Mouse (Mus musculus) retina, embryonic 14.5 days (tissue): Measurements from ENCODE around the gene Smurf2.

Experiments used
- DNase-seq: peaks from one replicate; pipeline ENCODE4 v3.0.0-alpha.2; 2015; ENCODE audit warnings: low spot score

Gene Smurf2

GRCm38 (mm10) chr11:106905707-106906106 lies 14.8 kb downstream of the Smurf2 start:
- DNase-seq, result no peak

- no peak for DNase-seq
Measured at GRCm38 (mm10) chr11:106899804-106900203, 20.7 kb downstream of the Smurf2 start.

- DNase-seq, result no peak
Measured at GRCm38 (mm10) chr11:106896561-106897168, 23.9 kb downstream of the Smurf2 start.

DNA sequence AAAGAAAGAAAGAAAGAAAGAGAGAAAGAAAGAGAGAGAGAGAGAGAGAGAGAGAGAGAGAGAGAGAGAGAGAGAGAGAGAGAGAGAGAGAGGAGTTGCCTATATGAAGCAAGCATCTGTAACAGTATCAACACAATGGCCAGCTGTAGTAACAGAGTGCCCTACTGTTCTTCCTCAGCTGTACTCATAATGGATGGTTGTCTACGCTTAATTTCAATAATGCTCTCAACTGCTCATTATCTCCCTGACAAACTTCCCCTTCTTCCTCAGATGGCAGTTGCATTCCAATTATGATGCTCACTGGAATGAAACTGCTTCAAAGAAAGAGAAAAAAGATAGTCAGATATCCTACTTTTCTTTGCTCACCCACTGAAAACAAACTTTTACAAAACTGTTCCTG lies 36.9 kb downstream of the Smurf2 start:
- peak; percentile 6 for DNase-seq

GRCm38 (mm10) chr11:106872650-106873049 lies 47.9 kb downstream of the Smurf2 start:
- no peak for DNase-seq

GRCm38 (mm10) chr11:106851438-106851837 lies 69.1 kb downstream of the Smurf2 start:
- peak; percentile 65 for DNase-seq

DNA sequence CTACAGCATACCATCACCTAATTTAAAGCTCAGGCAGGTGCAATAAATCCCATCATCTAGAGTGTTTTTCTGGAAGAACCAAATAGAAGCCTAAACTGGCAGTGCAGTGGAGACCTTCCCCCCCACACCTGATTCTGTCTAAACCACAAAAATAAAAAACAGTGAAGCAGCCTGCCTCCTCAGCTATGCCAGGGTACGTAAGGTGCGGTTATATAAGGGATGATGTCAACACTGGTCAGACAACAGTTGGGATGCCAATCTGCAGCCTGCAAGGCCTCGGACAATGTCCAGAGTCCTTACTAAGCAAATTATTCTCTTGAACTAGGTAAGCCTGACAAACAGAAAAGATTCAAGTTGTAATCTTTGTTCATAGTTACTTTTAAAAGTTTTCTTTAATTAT lies 78.5 kb downstream of the Smurf2 start:
- DNase-seq, result no peak

DNA sequence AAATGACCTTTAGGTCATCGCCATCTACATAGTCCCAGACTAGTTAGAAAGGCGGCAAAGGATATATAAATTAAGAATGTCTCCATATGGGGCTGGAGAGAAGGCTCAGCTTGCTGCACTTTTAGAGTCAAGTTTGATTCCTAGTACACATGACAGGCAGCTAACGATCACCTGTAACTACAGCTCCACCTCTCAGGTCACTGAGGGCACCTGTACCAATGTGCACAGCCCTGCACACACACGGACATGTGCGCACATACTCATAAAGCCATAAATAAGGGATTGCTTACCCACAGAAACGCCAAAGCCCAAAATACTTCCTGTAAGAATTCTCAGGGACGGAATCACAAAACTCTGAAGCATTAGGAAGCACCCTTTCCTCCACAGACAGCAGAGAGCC lies 92.4 kb downstream of the Smurf2 start:
- DNase-seq, result no peak

- DNase-seq, result no peak
Measured at GRCm38 (mm10) chr11:106824403-106824802, 96.1 kb downstream of the Smurf2 start.

DNA sequence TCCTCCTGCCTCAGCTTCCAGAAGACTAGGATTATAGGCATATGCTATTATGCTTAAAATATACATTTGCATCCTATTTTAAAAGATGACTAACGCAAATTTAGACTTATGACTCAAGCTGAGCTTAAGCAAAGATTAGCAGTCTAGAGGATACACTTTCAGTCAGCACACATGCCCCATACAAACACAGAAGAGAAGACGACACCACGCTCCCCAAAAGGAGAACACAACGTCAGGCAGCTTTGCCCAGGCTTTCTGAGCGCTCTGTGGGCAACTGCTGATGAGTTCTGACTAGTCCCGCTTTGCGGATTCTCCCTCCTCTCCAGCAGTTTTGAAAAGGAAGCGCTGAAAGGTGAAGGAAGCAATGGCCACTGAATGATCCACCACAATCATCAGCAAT lies 96.8 kb downstream of the Smurf2 start:
- no peak for DNase-seq

DNA sequence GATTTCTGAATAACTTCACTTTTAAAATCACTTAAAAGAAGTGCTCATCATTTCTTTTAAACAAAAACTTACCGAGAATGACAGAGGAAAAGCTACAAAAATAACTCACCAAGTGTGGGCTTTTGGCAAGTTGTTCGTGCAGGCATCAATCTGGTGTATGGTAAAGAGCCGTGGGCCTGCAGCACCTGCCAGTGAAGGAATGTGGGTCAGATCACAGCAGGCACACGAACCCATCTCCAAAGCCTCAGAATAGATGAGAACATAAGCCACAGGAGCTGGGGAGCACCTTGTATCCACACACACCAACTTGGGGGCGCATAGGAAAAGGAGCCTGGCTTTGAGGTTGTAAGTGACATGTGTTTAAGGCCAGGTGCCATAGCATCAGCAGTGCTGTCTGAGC lies 97.6 kb downstream of the Smurf2 start:
- peak; percentile 17 for DNase-seq

DNA sequence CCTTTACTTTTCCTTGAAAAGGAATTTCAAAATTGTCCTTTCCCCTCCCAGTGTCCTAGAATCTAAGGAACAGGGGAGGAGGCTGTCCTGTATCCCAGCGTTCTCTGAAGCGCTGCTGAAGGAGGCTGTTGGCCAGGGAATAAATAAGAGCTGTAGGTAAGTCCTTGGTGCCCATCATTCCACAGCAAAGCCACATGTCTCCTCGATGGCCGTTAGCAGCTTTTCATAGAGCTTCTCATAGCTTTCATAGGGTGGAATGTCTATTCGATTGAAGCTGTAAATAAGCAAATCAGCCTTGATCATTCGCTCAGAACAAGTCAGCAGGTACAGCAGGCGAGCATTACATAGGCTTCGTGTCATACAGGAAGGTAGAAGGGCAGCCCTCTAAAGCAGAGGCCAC lies 98.0 kb downstream of the Smurf2 start:
- DNase-seq, result no peak

DNA sequence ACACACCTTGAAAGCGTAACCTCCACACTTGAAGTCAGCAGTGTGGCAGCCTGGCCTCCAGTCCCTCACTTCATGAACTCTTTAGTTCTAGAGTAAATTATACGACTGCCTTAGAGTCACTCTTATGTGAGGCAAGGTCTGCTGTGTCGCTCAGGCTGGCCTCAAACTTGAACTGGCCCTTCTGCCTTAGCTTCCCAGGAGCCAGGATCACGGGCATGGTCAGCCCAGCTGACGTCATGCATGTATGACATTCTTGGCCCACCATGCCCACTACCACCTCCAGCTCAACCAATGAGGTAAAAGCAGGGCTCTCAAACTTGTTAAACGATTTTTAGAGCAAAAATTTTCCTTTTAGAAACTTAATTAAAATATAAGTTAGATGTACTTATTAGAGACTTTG lies 99.1 kb downstream of the Smurf2 start:
- DNase-seq, result no peak

DNA sequence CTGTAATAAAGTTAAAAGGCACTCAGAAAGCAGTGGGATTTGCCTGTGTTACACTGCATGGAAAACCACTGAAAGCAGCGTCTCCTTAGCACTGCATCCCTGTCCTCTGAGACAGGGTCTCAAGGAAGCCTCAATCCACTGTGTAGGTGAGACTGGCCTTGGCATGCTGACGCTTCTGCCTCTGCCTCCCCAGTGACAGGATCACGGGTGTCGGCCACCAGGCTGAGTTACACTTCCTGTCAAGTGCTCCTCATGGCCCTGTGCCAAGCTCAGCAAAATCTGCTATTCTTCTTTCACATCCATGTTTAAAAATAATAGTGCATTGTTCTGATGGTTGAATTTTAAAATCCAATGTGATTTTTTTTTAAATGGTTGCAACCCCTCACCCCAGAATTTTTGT lies 99.5 kb downstream of the Smurf2 start:
- DNase-seq, result no peak

GRCm38 (mm10) chr11:106820252-106820651 lies 100.3 kb downstream of the Smurf2 start:
- no peak for DNase-seq

DNA sequence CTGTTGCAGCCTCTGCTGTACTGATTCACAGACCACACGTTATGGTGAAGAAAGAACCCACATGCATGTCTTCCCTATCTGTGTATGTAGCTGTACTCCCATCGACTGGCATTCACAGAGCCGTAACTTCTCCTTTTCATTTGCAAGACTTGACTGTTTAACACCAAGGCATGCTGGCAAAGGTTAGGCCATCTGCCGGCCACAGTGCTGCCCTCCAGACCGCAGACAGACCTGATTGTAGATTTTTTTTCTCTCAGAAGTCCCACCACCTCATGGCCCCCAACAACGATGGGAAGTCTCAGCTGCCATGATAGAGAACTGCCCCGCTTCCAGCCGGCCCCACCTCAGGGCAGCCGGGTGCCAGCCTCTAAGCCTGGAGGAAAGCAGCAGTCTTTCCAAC lies 100.9 kb downstream of the Smurf2 start:
- DNase-seq, result no peak

DNA sequence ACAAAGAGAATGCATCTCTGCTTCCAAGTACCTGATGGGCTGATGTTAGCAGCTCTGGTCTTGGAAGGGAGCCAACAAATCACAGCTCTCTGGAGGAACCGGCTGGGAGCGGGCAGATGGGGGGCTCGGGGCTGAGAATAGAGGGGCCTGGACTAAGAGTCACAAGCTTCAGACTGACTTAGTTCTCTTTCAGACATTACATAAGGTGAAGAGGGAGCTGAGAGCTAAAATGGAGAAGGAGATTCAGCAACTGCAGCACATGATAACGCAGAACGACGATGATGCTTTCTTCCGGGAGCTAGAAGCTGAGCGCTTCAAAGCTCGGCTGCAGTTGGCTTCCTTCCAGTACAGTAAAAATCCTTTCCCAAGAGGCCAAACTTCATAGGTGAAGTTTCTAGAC lies 102.2 kb downstream of the Smurf2 start:
- no peak for DNase-seq

DNA sequence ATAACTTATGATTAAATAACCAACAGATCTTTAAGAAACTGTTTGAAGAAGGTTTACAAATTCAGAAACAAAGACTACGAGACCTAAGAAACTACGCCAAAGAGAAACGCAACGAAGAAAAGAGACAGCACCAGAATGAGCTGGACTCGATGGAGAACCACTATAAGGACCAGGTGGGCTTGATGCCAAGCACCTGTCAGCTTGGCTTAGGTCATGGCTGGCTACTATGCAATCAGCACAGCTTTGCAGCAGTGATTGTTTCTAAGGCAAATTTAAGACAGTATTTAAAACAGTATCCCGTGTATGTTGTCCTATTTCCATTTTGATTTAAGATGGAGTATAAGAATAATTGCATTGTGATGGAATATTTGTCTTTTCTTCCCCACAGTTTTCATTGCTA lies 102.7 kb downstream of the Smurf2 start:
- no peak for DNase-seq

DNA sequence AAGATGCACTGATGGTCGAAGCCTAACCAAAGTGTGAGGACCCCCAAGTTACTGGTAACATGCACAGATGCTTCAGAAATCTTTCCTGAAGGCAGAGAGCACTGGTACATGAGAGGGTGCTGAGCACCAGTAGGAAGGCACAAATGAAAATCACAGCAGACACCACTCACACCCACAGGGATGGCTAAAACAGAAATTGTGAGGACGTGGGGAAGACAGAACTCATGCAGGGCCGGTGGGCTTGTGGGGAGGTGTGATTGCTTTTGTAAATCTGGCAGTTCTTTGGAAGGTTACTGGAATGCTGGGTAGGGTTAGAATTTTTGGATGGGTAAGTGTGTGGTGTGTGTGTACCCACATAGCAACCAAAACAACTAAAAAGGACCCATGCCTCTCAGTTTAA lies 103.4 kb downstream of the Smurf2 start:
- DNase-seq, result no peak

- DNase-seq, result no peak
Measured at GRCm38 (mm10) chr11:106816316-106816715, 104.2 kb downstream of the Smurf2 start.

DNA sequence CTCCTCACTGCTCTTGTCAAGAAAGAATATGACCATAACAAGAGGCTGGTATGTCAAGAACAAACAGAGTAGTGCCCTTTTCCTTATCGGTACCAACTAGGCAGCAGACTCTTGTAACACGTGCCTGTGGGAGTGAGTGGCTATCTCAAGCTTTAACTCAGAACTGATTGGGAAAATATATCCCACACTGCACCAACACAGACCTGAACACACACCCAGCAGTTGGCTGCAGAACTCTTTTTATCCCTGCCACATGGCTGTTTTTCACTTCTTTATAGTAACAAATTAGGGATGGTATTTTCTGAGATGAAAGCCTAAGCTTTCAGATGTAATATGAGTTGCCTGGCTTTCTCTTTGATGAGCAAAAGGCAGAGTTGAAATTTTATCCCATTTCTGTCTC lies 104.8 kb downstream of the Smurf2 start:
- DNase-seq, result no peak

DNA sequence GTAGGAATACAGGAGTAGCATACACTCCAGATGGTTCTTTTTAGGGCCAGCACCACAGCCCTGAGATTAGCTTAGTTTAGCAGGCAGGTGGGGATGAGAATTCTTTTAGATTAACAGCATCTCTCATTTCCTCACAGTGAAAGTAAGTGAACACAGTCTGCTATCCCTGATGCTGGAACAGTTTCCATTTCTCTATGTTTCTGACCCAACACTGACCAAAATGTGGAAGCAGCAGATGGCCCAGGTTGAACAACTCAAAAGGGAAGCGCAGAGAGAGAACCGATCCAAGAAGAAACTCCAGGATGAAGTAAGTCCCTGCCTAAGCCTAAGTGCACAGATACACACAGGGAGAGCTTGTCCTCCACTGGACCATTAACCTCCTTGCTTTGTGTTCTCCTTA lies 105.2 kb downstream of the Smurf2 start:
- DNase-seq, result no peak

DNA sequence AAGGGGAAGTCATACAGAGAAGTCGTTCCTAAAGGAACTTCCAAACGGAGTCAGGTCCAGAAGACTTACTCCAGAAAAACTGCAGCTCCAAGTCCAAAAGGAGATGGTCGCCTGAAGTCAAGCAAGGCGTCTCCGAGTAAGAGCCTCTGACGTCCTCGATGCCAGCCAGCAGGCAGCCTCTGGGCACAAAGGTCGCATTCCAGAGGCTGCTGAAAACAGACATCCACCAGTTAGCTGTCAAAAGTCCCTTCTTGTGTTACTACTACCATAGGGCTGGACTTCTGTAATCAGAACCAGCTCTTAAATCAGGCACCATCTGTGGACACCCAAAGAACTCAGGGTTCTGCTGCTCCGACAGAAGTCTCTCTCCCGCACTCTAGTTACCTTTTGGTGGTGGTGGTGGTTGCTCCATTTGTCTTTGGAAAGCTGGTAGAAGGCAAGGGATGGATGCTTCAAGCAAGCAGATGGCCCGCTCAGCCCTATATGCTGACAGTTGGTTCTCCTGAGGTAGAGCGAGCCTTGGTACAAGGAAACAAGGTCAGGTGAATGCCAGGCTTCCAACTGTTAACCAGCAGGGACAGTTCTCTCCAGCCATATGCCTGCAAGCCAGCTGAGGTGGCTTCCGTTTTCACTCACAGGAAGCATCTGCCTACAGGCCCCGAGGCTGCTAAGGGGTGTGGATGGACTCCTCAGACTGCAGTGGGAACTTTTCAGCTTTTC lies 105.8 kb downstream of the Smurf2 start:
- DNase-seq, result no peak
